In genomic region chr8:58998081-58998480, GRCm38 (mm10) we compare ENCODE assay signal across 11 mouse cellular contexts.
DNase-seq lines count a peak whose midpoint lies in the region.
"Had no signal": no experiment of that assay in that cellular context is flagged by ENCODE, and none has a peak within 500 bp of the region (broad histone marks: within the 10 kb centered on the region; RNA-seq: fewer than 3 reads in every experiment).

No protein-coding gene starts in this region.

- DNase-seq in kidney, postnatal 14 days = peak; percentile 44
- no peak for DNase-seq in kidney, postnatal 36 days
- DNase-seq in brain, embryonic 18.5 days (ENCODE audit: low read depth, low spot score) = peak; percentile 22
- DNase-seq in layer of hippocampus, adult 8-10 months (ENCODE audit: low spot score in 2 of 2) = peak; percentile 7 to 20
- peak; percentile 50 to 71 for DNase-seq in right cerebral cortex, postnatal 10 days (ENCODE audit: low spot score in 2 of 2)
- DNase-seq in spleen, postnatal 36 days (ENCODE audit: low spot score in 2 of 2) = no peak
- DNase-seq in cerebellum, postnatal 4 days (ENCODE audit: low spot score in 2 of 2) = no peak
- DNase-seq: adrenal gland, adult 8-10 months; gastrocnemius, postnatal 14 days; liver, embryonic 13.5 days; lung, postnatal 36 days had no signal

Comparison
In these comparisons a context has a peak if more than half of its experiments do, and no peak if none do; other contexts are left out.
1. DNase-seq: peak in kidney, postnatal 14 days (single experiment), brain, embryonic 18.5 days (single experiment), layer of hippocampus, adult 8-10 months (2 of 2) and right cerebral cortex, postnatal 10 days (2 of 2); none in kidney, postnatal 36 days (0 of 2), spleen, postnatal 36 days (0 of 2) and cerebellum, postnatal 4 days (0 of 2).